Mouse (Mus musculus) cerebellum, postnatal 10 days (tissue): Measurements from ENCODE around the gene Relt.
"Not testable (repeated sequence)": the region's sequence is repeated elsewhere in the genome, so short reads cannot be mapped to it uniquely, and the experiment has no call there.

ENCODE experiments used
- DNase-seq, 2 experiments: peaks; one replicate each; pipeline ENCODE4 v3.0.0; 2021; ENCODE audit warnings: mixed read lengths in 2 of 2

Relt gene

DNA sequence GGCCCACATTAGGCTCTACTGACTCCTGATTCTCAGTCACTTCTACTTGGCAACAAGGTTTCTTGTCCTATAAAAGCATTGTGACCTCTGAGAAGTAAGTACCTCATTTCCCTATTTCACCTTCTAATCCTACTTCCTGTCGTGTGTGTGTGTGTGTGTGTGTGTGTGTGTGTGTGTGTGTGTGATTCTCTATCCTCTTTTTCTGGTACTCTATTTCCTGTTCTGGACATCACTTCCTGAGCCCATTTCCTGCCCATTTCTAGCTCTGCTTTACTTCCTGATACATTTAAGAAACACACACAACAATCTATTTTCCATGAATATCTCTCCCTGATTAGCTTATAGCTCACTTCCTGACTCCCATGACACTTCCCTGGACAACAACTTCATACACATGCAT is 12.6 kb upstream of the Relt start:
- DNase-seq: no peak

DNA sequence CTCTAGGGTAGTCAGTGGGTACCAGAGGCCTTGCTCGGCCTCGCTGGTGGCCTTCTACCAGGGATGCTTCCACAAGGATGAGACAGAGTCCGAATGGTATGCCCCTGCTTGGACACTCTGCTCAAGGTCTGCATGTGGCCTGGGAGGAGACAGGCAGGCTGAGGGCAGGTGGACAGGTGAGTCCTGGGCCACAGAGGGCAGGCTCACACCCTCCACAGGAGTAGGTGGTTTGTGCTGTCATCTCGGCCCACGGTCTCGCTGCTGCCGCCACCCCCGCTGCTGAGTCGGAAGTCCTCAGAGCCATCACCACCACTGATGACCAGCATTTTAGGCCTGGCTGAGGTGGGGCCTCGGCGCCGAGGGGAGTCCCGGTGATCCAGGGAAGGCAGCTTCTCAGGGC is 10.0 kb upstream of the Relt start:
- no peak for DNase-seq

DNA sequence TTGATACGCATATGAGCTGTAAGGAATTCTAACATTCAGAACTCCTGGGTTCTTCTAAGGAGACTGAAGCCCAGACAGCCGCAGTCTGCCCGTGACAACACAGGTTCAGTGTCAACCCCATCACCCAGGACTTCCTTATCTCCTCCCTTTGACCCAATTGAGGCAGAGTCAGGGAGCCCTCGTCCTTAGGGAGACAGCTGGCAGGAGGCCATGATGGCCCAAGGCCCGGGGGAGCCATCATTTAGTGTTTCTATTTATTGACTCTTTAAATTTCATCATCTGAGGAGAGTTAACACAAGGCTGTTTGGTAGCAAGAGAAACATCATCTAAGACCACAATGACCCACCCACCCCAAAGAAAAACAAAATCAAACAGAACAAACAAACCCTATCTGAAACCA is 8.6 kb upstream of the Relt start:
- DNase-seq: no peak

DNA sequence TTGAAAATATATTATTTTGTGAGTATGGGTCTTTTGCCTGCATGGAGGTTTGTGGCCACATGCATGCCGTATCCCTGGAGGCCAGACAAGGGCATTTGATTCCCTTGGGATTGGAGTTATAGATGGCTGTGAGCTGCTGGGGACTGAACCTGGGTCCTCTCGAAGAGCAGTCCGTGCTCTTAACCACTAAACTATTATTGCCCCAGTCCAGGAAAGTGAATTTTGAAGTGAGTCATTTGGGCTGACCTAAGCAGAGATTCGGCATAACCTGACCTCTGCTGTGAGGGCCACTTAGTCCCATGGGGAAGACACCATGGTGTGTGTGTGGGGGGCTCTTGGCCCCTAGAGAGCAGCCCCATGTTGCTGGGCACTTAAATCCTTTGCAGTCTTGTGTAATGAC is 8.1 kb upstream of the Relt start:
- DNase-seq: no peak

DNA sequence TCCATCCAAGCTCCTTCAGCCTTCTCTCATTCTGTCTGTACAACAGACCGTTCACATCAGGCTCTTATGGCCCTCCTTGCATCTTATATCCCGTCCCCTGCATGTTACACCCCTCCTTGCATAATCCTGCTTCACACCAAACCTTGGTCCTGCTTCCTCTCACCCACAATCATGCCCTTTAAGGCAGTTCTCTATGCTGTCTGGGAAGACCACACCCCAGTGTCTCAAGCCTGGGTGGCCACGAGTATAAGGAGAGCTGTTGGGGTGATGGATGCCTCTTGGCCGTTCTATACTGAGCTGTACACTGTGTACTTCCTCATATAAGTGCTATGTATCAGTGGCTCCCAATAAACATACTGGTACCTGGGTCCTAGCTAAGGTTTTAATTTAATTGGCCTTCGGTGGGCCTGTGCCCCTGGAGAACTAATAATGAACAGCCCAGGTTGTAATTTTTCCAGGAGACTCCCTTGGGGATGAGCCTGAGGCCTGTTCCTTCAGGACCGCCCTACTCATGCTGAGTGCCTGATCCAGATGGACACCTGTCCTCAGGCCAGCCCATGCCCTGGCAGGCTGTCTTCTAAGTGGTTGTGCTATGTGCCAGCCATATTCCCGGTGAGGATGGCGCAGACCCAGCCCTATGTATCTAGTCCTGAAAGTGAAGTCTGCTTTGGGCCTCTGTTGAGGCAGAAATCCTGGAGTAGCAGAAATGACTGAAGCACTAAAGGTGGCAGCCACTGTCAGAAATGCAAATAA is 6.8 kb upstream of the Relt start:
- no peak for DNase-seq

DNA sequence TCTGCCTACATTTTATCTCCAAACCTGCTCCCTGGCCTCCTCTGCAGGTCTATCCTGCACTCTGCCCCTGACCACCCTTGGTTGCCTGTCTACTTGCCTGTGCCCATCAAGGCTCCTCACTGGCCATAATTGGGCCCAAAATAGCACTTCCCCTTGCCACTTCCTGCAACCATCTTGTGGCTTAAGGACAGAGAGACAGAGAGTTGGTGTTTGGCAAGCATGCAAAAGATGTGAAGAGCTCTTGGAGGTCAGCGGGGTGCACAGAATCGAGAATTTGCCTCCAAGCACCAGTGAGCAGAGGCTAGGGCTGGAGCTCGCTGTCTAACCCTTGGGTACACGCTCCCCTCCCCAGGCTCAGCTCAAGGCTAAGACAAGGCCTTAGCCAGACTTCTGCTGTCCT is 5.3 kb upstream of the Relt start:
- DNase-seq: no peak

DNA sequence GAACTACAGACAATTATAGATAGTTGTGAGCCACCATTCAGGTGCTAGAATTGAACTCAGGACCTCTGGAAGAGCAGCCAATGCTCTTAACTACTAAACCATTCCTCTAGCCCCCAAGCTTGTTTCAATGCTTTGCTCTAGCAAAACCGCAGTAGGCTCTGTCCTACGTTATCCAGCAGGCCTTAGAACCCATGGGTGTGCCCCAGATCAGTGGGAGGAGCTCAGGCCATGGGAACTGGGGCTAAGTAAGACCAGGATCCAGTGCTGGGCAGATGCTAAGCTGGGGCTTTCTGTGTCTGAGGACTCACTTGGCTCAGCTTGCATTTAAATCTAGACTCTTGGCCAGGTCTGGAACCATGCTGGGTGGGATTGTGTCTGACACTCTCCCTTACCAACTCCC is 4.3 kb upstream of the Relt start:
- no peak for DNase-seq

DNA sequence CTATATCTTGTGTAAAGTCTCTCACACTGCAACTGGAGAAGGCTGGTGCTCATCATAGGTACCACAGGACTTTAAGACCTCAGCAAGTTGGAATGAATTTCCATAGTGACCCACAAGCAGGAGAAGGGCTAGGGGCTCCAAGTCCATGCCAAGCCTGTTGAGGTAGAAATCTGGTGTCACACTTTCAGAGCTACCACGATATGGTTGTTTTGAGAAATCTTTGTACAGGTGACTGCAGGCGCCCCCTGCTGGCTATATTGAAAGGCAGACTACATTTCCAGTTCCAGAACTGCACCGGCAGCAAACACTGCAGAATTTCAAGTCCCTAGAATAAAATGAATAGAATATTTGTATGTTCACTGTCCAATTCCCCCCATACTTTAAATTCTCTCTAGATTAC is 3.4 kb upstream of the Relt start:
- peak; percentile 84 to 87 for DNase-seq

DNA sequence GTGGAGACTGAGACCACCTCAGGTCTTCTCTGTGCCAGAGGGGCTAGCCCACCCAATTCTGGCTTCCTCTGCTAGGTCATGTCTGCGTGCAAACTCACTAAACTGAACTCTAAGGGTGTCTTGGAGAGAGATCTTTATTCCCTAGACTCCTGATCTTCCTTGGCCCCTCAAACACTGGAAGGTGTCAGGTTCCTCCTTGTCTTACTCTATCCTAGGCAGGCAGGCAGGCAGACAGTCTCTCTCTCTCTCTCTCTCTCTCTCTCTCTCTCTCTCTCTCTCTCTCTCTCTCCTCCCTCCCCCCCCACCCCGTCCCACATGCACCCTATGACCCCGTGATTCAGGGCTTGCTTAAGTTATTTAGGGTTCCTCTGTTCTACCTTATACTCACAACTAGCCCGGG is 893 bp downstream of the Relt start:
- no peak for DNase-seq

DNA sequence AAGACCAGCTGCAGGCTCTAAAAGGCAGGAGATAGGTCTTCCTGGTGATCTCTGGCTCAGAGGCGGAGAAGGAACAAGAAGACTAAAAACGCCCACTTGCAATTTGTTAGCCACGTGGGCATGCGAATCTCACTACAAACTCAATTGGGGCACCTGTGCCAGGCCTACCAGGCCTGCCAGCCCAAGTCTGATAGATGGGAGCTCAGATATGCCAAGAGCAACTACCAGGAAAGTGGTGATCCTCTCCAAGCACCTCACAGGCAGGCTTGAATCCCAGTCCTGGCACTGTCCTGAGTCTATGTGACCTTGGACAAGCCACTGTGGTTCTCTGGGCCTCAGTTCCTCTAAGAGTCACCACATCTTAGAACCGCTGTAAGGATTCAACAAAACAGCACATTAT is 2.0 kb downstream of the Relt start:
- DNase-seq: no peak

DNA sequence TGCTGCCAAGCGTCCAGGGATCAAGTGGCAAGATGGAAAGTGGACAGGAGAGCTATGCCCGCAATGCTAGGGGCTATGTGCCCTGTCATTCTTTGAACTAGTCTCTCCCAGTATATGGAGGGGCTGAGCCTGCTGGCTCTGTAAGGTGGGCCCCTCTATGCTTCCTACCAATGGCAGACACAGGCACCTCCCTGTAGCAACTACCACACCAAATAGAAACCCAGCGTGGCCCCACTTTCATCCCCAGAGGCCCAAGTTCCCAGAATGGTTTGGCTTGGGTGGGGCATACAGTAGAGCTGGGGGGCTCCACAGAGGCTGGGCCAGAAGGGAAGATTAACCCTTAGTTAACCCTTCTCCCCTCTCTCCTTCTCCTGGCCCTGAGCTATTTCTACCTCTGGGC is 2.8 kb downstream of the Relt start:
- no peak for DNase-seq

DNA sequence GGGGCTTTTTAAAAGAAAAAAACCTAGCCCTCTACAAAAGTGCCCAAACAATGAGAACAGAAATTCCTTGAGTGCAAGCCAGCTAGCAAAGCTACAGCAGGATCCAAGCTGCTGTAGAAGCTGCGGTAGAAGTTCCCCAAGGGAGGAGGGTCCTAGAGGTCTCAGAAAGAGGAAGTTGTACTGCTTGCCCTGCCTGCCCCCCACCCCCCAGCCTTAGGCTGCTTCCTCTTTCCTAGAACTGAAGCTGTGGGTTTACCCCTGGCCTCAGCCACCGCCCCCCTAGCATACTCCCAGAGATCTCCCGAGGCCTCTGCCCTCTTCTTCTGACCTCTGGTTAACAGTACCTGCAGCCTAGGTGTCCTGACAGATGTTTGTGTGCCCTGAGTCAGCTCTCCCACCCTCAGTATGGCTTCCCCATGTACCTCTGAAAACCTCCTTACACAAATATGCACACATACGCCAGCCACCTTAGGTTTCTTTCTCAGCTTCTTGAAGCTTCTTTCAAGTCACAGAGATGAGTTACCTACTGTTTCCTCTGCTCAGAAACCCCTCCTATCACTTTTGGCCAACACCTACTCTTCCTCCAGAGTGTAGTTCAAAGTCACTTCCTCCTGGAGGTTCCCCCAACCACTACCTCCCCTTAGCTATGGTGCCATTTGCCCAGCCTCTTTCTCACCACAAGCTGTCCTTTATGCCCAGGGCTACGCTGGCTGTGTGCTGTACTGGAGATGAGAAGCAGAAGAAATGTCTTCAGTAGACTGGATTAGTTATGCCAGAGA is 7.3 kb downstream of the Relt start:
- no peak for DNase-seq

DNA sequence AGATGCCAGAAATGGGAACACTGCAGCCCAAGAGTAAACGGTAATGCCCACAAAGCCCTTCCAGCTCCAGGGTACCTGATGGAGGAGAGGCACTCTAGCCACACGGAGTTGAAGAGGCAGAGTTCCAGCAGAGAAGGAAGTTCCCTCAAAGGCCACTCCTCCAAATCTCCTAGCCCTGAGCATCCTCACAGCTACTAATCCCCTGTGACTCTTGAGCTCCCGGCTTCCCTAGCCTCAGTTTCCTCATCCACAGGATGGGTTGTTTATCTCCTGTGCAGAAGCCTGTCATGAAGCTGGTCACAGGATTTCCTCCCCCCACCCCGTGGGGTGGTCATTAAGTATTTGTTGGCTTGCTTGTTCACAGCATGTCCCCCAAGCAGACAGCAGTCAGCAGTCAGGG is 7.9 kb downstream of the Relt start:
- DNase-seq: no peak

DNA sequence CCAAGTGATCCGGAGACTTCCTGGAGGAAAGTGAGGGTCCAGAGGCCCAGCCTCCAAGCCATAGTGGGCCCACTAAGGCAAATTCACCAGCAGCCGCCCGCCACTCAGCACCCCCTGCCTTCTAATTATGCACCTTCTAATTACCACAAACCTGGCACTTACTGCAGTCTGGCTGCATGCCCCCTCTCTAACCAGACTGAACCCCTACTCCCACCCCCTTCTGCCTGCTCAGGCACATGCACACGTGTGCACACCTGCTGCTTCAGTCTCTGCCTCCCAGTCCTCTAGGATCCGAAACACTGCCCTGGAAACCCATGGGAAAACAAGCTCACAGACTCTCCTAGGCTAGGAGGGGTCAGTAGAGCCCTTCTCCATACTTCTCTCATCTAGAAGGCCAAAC is 8.4 kb downstream of the Relt start:
- DNase-seq: peak; percentile 62 to 71

DNA sequence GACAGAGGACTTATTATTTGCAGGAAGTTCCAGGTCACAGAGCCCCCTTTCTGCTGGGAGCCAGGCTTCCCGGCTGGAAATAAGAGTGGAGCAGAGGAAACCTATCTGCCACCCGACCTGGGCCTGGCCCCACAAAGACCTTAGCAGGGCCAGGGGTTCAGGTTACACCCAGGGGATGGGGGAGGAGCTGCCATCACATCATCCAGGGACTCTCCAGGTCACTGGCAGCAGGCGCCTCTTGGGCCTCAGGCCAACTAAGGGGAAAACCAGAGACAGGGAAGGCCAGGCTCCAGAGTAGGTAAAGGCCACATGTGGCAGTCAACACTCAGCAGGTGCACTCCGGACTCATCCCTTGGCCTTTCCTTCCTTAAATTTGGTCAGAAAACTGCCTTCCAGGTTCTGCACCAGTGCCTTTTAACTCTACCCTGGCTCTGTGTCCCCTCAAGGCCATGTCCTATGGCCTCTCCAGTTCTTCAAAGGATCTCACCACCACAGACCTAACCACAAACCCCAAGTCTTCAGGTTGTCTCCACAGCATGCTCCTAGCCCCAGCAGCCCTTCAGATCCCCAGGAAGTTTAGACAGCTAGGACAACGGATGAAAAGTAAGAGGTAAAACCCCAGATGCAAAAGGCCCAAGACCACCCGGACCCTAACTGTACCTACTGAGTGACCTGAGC is 9.0 kb downstream of the Relt start:
- DNase-seq: no peak

DNA sequence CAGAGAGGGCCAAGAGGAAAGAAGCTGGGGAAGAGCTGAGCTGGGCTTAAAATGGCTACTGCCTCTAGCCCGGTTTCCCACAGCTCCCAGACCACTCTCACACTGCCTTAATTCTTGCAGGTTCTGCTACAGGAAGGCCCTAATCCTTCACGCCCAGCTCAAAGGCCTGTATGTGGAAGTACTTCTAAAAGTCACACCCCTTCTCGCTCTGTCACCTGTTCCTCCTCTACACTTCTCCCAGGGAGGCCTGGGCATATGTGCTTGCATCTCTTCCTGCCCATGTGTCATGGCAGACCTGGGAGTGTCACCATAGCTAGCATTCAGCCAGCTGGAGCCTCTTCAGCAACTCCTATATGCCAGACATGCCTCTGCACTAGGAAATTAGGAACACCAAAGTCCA is 9.8 kb downstream of the Relt start:
- no peak for DNase-seq

DNA sequence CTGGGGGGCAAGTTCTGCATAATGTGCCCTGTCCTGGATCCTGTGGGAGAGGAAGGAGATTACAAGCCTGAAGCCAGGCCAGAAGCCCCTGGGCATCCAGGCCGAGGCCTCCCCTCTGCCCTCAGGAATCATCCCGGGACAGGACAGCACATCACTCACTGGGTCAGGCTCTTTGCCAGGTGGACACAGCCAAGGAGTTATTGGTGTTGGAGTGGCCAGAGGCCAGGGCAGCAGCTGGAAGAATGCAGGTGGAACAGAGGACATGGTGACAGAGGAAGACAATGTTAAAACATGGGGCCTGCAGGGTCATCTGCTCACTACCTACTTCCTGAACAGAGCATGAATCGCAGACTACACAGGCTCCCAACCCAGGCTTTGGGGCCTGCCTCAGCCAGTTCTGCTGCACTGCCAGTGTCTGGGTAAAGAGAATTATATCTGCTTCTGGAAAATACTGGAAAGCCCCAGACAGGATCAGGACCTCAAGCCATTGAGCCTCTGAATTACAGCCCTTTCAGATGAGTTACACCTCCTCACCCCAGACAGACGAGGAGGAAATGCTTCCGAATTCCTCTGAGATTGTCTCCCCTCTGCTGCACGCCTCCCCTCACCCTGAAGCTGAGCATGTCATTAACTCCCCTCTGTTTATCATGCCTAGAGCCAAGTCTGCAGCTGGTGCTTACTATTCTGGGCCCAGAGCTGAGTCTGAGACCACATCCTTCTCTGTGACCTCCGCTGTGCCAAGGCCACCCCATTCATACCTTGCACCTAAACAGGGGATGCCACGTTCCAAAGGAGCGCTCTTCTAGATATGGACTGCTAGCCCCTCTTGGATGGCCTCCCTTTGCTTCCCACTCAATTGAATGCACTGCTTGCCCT is 11.5 kb downstream of the Relt start:
- DNase-seq: peak in 1 of 2 experiments; percentile 42

DNA sequence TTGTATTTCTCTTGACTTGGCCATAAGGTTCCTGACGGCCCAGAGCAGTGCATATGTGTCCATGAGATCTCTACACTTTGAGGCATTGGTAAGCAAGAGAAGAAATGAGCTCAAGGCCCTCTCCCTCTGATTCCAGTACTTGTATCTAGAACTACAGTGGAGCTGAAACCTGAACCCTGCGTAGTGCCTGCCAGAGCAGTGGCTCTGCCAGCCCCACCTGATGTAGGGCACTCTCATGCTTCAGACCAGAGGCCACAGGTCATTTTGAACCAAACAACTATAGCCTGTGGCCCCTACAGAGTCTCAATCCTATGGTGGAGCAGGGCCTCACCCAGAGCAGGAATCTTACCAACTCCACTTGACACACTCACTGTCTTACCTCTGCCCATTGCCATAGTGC is 13.7 kb downstream of the Relt start:
- no peak for DNase-seq

DNA sequence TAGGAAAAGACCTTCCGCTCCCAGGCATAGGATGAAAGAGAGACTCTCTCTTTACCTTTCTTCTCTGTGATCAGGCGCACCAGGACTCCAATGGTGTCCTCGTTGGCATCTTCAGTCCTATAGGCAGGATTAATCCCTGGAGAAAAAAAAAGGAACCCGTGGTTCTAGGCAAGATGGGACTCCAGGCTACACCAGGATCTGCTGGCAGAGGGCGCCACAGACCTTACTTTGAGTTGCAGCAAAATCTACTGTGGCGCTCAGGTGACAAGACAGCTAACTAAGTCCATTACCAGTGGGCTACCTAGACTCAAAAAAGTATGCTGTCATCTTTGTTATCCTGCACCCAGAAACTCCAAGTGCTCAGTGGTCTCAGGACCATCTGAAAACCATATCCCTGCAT is 14.5 kb downstream of the Relt start:
- peak; percentile 83 to 86 for DNase-seq

DNA sequence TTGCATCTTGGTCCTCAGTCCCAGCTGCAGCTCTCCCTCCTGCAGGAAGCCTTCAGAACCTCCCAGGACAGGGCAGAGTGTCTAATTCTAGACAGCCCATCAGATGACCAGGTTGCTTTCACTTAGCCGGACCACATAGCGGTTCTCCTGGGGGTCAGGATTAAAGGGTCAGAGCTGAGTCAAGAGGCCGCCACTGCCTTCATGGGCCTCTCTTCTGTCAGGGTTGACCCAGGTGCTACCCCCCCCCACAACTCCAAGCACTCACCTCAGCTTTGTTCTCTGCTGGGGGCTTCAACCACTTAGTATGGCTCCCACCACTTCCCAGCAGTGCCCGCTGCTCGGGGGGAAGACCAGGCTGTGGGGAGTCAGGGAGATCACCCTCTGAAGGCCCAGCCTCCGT is 16.1 kb downstream of the Relt start:
- DNase-seq: no peak

DNA sequence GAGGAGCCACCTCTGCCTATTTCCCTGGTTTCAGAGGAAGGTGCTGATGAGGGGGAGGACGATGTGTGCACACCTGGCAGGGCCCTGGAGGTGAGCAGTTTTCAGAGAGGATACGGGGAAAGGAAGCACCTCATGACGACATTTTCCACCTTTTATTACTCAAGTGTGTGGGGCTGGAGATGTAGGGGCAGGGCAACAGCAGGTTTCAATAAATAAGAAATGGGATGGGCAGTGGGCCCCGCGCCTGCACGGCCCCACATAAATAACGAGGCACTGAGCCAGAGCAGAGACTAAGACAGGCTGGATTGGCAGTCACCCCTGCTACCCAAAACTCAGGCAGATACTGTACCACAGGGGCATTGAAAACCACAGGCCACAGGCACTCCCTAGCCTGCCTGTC is 17.2 kb downstream of the Relt start:
- not testable (repeated sequence) for DNase-seq

DNA sequence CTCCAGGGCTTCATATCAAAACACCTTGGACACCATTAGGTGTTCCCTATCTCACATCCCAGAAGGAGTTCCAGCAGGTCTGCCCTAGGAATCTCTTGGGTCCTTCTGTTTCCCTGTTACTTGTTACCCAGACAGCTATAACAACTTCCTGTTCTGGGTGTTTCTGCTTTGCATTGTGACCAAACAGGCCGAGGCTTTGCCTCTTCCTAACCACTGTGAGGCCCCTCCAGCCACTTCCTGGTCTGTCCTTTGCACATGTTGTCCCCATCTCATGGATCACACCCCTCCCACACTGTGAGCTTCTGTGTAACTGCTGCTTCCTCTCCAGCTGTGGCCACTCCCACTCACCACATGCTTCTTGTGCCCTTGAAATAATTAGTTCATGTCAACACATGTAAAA is 17.8 kb downstream of the Relt start:
- no peak for DNase-seq

DNA sequence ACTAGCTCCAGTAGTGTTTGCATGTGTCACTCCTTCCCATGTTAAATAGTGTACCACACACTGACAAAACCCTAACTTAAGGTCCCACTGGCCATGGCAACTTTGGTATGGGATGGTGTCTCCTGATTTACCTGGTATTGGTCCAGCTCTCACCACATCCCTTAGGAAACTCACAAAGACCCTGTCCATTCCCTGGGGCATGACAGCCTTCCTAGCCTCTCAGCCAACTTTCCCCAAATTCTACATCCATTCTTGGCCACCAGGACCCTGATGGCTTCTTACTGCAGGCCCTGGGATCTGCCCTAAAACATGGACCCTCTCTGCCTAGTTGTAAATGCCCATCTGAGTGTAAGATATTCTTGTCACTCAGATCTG is 18.2 kb downstream of the Relt start:
- DNase-seq: no peak
